Mouse (Mus musculus) cerebellum, adult 2 months (tissue): Measurements from ENCODE around the gene Stk31. TPM values are rescaled to one million over a fixed set of nuclear protein-coding genes. Genes with fewer than 3 reads are reported as not detected.
A peak's percentile ranks its signal among the peaks of the same experiment; 100 is the strongest.

Experiments used
- DNase-seq, 2 experiments: peaks; one replicate each; pipeline ENCODE4 v3.0.0; 2021
- H3K27ac ChIP-seq: fragments of 200-500 bp; 2 replicates; pipeline ENCODE4 v1.5.1; 2012; ENCODE audit warnings: low read length, control low read depth, inconsistent platforms; ENCODE audit not compliant: insufficient read depth
- H3K27me3 ChIP-seq: fragments of 200-500 bp; 2 replicates; pipeline ENCODE4 v1.6.1; 2012; ENCODE audit warnings: inconsistent platforms, mild to moderate bottlenecking, low read length, moderate library complexity; ENCODE audit not compliant: control insufficient read depth, insufficient read depth
- H3K4me1 ChIP-seq: fragments of 200-500 bp; 2 replicates; pipeline ENCODE4 v1.6.1; 2011; ENCODE audit warnings: low read length; ENCODE audit not compliant: control insufficient read depth, insufficient read depth
- H3K4me3 ChIP-seq: fragments of 200-500 bp; replicated peaks from 2 replicates; pipeline ENCODE3; 2011; ENCODE audit warnings: mild to moderate bottlenecking, low read depth, low read length, control low read depth; ENCODE audit not compliant: insufficient read depth
- CTCF ChIP-seq: fragments of 200-500 bp; IDR thresholded peaks from 2 replicates; pipeline ENCODE4 v1.5.1; 2011; ENCODE audit warnings: low read depth, mild to moderate bottlenecking, control low read depth, low read length, moderate library complexity, borderline replicate concordance; ENCODE audit not compliant: insufficient read depth
- POLR2A ChIP-seq: fragments of 200-500 bp; IDR thresholded peaks from 2 replicates; pipeline ENCODE4 v1.6.1; 2011; ENCODE audit warnings: low read length, control low read depth, borderline replicate concordance; ENCODE audit not compliant: insufficient read depth
- WGBS: fragments of 180-500 bp; shearing (Covaris S2); methylation state at CpG from one replicate; pipeline ENCODE4 v1.1.7; 2018; 5-methylcytosine and 5-hydroxymethylcytosine counted together
- polyA plus RNA-seq: library from polyadenylated mRNA; depleted of rRNA; stranded (reverse); fragments of >200 nt; gene quantifications from 2 replicates; pipeline ENCODE4 v1.2.3, GENCODE M21; 2012; rRNA removed

The Stk31 gene
- polyA plus RNA-seq, 1 experiment: 0.08 TPM

GRCm38 (mm10) chr6:49458112-49458511, 62.7 kb downstream of the Stk31 start:
- Histone ChIP-seq H3K27ac (no peak overlapping the region), H3K4me1 (no peaks in the 10 kb centered on the region), H3K27me3 (no peaks in the 10 kb centered on the region), H3K4me3 (no peak overlapping the region)
- no peak for DNase-seq
- TF ChIP-seq CTCF (no peak), POLR2A (no peak)
- WGBS: 77% methylated on average over 5 of the region's 5 CpGs

GRCm38 (mm10) chr6:49483205-49483604, 87.8 kb downstream of the Stk31 start:
- WGBS: 93% methylated on average over 2 of the region's 2 CpGs

GRCm38 (mm10) chr6:49491526-49491925, 96.1 kb downstream of the Stk31 start:
- no peak for TF ChIP-seq CTCF
- no peak for TF ChIP-seq POLR2A
- H3K4me1 ChIP-seq: no peaks in the 10 kb centered on the region
- WGBS: 86% methylated on average over 10 of the region's 10 CpGs
- no peaks in the 10 kb centered on the region for H3K27me3 ChIP-seq
- no peak overlapping the region for H3K27ac ChIP-seq
- H3K4me3 ChIP-seq: no peak overlapping the region
- no peak for DNase-seq

More at GRCm38 (mm10) chr6:49483205-49483604, 87.8 kb downstream of the Stk31 start:
- no peak overlapping the region for H3K27ac ChIP-seq
- TF ChIP-seq POLR2A (no peak), CTCF (no peak)
- no peaks in the 10 kb centered on the region for H3K27me3 ChIP-seq
- H3K4me3 ChIP-seq: no peak overlapping the region
- no peak for DNase-seq
- no peaks in the 10 kb centered on the region for H3K4me1 ChIP-seq

- no peaks in the 10 kb centered on the region for H3K4me1 ChIP-seq
- TF ChIP-seq CTCF (peak; percentile 95), POLR2A (no peak)
- under 1% methylated on average over 6 of the region's 6 CpGs for WGBS
- DNase-seq: peak; percentile 59 to 75
- no peak overlapping the region for H3K4me3 ChIP-seq
- no peaks in the 10 kb centered on the region for H3K27me3 ChIP-seq
- H3K27ac ChIP-seq: no peak overlapping the region
Measured at GRCm38 (mm10) chr6:49519053-49519452, 123.6 kb downstream of the Stk31 start.

Other genes with a start within 250 kb of the Stk31 start
- gene Igf2bp3, start 180.6 kb upstream of the Stk31 start, polyA plus RNA-seq: 0.08 and 0.10 TPM in 2 replicates
- 94.9 and 97.6 TPM in 2 replicates for gene Tra2a, start 131.6 kb upstream of the Stk31 start, polyA plus RNA-seq
- 10.3 and 11.2 TPM in 2 replicates for gene Ccdc126, start 76.3 kb upstream of the Stk31 start, polyA plus RNA-seq
- 1.2 and 1.7 TPM in 2 replicates for gene Fam221a, start 27.9 kb upstream of the Stk31 start, polyA plus RNA-seq